Mouse (Mus musculus) cerebellum, adult 9-10 months (tissue): ENCODE results near the gene Shisal1.
A peak's percentile ranks its signal among the peaks of the same experiment; 100 is the strongest.

Experiments used
- DNase-seq: peaks from one replicate; pipeline ENCODE4 v3.0.0; 2022

Shisal1 gene

DNA sequence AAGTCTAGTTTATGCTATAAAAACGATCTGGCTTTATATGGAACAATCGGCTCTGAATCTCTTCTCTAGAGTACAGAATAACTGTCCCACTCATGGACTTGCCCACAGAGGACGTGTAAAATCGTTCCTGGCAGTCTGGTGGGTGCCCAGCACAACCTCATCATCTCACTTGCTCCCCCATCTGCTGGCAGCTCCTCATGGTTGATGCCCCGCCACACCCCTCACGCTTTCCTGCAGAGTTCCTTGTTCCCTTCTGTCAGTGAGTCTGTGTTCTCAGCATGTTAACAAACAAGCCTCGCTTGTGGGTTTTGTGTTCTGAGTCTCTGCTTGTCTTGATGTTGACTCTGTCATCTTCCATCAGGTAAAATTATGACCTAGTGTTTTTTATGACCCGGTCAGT lies 79.5 kb downstream of the Shisal1 start:
- no peak for DNase-seq

DNA sequence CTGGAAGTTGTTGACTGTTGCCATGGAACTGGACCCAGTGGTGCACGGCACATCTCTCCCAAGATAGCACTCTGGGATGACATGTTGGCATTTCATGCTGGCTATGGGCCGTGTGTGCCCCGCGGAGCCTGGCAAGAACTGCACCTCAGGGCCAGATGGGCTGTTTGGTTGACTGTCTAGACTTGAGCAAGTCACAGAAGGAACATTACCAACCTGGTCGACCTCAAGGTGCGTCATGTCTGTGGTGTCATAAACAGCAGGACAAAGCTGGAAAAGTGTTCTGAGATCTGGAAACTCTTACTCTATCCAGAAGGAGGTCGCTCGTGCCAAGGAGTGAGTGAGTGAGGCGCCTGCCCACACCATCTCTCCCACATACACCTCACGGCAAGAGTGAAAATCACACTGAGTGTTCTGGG lies 80.3 kb downstream of the Shisal1 start:
- peak; percentile 43 for DNase-seq

DNA sequence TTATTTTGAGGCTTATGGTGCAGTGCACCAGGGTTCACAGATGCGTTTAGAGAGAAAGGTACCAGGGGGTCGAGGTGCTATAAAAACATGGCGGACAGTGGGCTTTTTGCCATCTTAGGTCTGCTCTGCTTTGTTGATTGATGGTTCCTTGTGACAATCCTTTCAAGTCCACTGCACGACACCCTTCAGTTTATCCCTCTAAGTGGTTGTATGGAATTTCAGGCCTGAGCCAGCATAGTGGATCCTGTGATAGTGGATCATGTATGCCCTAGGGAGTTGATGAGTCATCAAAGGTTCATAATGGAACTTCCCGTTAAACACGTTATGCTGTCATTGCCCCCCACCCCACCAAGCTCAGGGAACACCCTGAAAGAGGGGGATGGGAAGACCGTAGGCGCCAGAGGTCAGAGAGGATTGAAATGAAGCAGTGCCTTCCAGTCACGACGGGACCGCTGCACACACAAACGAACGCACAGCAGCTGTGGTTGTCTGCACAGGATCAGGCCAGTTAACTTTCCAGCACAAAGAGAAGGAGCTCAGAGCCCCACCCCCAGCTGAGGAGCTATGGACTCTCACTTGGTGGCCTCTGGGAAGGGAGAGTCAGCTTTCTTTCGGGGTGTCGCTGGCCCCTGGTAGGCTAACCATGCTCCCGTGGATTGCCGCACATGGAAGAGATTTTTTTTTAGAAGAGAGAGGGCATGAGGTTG lies 81.1 kb downstream of the Shisal1 start:
- no peak for DNase-seq

DNA sequence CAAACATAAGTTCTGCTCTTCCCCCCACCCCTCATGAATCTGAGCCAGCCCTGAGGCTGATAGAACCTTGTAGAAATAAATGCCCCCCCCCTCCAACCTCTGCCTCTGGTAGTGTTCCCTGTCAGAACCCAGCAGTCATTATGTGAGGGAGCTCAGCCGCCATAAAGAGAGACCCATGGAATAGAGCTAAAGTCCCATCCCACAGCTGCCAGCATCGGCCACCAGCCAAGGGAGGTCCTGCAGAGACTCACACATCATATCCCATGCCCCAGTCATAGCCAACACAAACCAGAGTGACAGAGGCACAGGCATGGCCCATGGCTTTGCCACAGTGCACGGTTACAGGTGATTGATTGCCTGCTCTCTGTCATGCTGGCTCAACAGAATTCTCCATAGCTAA lies 82.2 kb downstream of the Shisal1 start:
- no peak for DNase-seq

DNA sequence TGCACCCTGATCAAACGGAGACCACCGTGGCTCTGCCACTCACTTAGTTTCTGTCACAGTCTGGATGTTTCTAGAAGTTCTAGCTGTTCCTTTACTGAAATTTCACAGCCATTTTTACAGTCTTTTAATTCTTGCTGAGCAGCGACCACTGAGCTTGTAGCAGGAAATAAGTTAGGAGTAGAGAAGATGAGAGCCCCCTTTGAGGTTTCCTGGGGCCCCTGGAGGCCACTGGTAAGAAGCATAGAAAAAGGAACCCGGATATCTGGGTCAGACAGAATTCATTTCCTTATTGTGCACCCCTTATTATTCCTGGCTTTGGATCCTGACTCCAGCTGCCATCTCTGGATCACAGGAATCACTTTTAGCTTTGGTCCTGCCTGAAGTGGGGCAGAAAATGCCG lies 91.8 kb downstream of the Shisal1 start:
- DNase-seq, result no peak

DNA sequence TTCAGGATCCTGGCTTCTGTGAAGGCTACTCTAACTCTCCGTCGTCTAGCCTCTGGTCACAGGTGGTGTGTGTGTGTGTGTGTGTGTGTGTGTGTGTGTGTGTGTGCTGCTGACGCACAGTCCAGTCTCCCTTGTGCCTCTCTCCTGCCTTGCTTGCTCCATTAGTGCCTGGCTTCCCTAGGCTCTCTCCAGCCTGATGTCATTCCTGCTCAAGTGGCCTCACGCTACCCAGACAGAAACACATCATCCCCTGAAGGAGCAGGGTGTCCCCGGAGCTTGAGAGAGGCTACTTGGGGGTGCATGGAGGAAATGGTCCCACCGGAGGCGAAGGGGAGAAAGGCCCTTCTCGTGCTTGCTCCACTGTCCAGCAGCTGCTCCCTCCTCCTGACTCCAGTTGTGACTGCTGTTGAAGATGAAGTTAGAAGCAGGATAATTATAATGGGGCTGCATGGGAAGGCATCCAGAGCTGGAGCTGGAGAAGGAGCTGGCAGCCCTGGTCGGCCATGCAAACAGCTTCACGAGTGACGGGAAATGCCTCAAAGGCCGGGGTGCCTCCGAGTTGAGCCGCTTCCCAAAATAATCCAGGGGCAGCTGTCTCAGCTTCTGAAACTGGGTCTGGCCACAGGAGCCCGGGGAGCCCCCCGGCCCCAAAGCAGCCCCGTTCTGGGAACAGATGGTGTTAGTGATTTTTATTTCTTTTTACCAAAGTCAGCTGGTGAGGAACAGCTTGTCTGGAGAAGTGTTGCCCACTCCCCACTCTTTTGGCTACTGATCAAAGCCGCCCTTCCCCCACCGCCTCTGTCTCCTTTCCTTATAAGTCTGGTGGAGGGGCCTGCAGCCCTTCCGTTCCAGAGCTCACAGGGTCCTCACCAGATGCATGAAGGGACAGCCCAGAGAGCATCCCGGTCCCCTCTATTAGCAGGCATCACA lies 94.7 kb downstream of the Shisal1 start:
- DNase-seq, result no peak

DNA sequence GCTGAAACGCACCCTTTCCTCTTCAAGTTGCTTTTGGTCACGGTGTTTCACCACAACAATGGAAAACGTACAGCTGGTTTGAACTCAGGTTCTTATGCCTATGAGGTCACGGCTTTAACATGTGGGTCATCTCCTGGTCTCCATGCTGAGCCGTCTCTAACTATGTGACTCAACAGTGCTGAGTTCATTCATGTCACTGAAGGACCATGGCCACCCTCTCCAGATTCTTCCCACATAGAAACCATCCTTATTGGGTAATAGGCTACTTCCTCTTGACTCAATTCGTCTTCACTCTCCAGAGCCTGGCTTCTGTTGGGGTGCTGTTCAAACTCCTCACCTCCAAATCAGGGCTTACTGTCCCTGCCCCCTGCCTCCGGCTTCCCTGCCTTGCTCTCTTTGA lies 95.6 kb downstream of the Shisal1 start:
- no peak for DNase-seq

DNA sequence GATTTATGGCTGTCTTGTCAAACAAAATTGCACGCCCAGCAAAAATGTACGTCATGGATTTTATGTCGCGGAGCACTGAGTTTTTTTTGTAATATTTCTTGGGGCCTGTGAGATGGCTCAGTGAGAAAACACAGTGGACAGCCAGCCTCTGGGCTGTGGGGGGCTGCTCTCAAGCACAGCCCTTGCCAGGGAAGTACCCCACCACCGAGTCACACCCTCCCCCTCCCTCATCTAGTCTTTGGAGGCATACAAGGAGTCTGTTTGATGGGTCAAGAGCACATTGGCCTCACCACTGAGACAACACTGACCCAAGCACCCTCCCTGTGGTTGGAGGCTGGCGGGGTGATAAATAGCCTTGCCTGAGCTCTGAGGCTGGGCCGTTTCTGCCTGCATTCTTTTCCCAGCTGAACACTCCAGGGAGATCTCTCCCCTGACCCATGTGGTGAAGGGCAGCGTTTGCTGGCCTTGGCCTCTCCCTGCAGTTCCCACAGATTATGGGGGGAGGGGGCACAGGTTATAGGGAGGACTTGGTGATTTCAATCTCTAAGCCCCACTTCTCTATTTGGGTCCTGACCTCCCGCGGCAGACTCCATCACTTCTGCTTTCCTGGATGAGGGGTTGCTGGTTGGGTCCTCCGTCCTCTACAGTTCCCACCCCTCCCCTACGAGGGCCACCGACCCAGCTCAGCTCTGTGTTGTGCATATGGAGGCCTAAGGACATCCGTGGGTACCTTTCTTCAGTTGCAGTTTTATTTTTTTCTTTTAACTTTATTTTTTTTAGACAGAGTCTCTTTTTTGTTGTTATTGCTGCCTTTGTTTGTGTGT lies 96.8 kb downstream of the Shisal1 start:
- no peak for DNase-seq

DNA sequence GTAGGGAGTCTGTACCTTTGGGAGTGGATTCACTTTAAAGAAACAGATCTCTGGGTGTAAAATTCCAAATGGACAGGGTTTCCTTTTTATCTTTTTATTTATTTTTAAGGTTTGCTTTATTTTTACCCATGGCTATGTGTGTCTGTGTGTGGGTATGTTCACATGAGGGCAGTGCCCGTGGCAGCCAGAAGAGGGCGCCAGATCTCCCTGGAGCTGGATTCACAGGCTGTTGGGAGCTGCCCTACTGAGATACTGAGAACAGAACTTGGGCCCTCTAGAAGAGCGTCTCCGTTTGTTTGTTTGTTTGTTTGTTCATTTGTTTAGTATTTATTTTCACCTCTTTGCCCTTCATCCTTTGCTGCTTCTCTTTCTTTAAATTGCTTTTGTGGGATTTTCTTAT lies 98.1 kb downstream of the Shisal1 start:
- no peak for DNase-seq

DNA sequence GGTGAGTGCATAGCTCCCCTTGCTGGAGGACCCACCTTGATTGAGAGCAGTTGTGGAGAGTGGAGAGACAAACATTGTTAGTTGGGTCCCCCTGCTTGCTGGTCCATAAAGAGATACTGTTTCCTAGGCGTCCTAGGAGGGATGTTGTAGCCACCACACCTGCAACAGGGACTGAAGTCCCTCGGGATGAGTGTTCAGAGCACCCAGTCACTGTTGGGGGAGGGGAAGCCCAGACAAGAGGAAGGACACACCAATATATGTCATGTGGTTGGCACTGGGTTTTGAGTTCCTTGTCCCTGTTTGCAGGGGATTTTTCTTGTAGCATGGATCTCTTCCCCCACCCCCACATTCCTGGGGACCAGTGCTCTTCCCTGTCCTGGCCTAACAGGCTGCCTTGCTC lies 106.0 kb downstream of the Shisal1 start:
- DNase-seq, result no peak

DNA sequence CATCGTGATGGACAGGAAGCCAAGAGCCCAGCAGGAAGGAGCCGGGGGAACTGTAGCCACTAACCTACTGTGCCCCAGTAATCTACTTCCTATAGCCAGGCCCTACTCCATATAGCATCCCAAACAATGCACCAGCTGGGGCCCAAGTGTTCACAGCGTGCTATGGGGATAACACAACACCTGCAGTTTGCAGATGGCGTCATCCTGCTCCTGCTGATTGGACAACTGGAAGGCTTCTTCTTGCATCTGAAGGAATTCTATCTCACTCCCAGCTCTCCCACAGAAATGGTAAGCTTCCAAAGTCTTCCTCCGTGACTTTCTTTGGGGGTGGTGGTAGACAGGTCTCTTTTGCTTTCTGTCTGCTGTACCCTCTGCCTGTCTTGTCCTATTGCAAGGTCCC lies 109.3 kb downstream of the Shisal1 start:
- no peak for DNase-seq

DNA sequence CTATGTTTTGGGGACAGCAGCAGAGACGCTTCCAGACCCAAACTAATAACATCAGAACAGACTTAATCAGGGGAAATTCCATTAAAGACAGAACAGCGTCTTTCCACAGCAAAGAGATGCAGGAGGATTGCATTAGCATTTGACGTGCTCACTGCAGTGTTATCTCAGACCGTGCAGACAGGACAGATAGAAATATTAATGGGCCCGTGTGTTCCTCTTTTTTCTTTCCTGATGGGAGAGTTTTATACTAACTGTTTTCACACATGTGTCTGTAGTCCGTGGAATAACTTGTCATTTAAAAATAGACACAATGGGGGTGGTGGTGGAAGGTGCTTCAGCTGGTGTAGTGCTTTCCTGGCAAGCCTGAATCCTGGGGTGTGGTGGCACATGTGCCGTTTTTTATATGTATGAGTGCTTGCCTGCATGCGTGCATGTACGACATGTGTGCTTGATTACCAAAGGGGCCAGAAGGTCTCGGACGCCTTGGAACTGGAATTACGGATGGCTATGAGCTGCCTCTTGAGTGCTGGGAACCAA lies 110.5 kb downstream of the Shisal1 start:
- DNase-seq, result no peak

DNA sequence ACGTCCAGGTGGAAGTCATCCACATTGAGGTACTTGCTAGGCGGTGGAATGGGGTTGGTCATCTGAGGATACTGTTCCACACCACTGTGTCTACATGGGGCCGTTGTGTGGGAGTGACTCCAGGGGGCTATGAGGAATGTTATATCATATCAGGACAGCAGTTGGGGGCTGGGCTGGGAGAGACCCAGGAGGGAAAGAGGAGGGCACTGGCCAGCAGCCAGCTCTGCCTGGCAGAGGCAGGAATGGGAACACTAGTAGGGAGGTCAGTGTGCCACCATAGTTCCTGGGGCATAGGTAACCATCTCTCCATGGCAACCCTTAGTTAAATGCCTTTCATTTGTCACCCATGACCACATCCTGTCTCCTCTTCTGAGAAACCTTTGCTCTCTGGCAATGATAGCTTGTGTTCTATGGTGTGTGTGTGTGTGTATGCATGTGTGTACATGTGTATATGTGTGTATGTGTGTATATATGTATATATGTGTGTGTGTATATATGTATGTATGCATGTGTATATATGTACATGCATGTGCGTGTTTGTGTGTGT lies 115.8 kb downstream of the Shisal1 start:
- no peak for DNase-seq

DNA sequence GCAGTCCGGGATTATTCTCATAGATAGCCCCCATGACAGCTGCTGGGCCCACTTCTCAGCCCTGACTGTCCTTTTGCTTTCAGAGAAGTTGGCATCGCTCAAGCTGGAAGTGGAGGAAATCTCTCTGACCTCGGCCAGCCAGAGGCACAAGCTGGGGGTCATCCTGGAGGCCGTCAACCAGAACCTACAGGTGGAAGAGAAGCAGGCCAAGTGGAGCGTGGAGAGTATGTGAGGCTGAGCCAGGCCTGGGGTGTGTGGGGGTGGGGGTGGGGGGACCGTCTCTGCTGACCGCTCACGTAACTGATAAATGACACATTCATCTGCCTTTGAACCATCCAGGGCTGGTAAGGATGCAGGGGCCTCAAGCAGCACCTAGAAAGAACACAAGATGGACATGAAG lies 117.0 kb downstream of the Shisal1 start:
- DNase-seq, result no peak
